Mouse (Mus musculus) MEL (cell line): Measurements from ENCODE around the gene Pttg1. TPM values are rescaled to one million over a fixed set of nuclear protein-coding genes. Genes with fewer than 3 reads are reported as not detected.

Source experiments
- DNase-seq: peaks from one replicate; pipeline ENCODE4 v3.0.0; 2011; ENCODE audit warnings: low read depth, low spot score
- H3K27ac ChIP-seq: 2 replicates; pipeline ENCODE4 v1.5.1; 2012; ENCODE audit warnings: low read depth, mild to moderate bottlenecking, control low read depth, low read length, moderate library complexity; ENCODE audit not compliant: control insufficient read depth
- H3K27me3 ChIP-seq, 2 experiments: fragments of 150-350 bp in 1 of 2; sonication (generic) in 1 of 2; 2 replicates each; pipeline ENCODE4 v1.6.1; 2012; ENCODE audit warnings: low read length in 2 of 2, mild to moderate bottlenecking in 2 of 2, improper control_type of control experiment in 1 of 2, moderate library complexity in 1 of 2; ENCODE audit not compliant: insufficient read depth in 2 of 2, control insufficient read depth in 1 of 2
- H3K36me3 ChIP-seq, 2 experiments: 2 replicates each; pipeline ENCODE4 v1.6.1; 2012 to 2014; ENCODE audit warnings: low read length in 2 of 2, improper control_type of control experiment in 1 of 2, inconsistent platforms in 1 of 2, mild to moderate bottlenecking in 1 of 2; ENCODE audit not compliant: insufficient read depth in 2 of 2, control insufficient read depth in 1 of 2
- H3K4me1 ChIP-seq, 2 experiments: fragments of 150-350 bp in 1 of 2; sonication (generic) in 1 of 2; 2 replicates each; pipeline ENCODE4 v1.6.1; 2012; ENCODE audit warnings: low read length in 2 of 2, improper control_type of control experiment in 1 of 2, mild to moderate bottlenecking in 1 of 2; ENCODE audit not compliant: insufficient read depth in 2 of 2, control insufficient read depth in 1 of 2
- H3K4me3 ChIP-seq, 2 experiments: fragments of 150-350 bp in 1 of 2; sonication (generic) in 1 of 2; 2 replicates each; pipeline ENCODE4 v1.5.1; 2012; ENCODE audit warnings: low read depth in 2 of 2, low read length in 2 of 2, mild to moderate bottlenecking in 2 of 2, moderate library complexity in 2 of 2, control low read depth in 1 of 2, improper control_type of control experiment in 1 of 2; ENCODE audit not compliant: control insufficient read depth in 1 of 2, insufficient read depth in 1 of 2
- H3K79me2 ChIP-seq: 2 replicates; pipeline ENCODE4 v1.6.1; 2012; ENCODE audit warnings: mild to moderate bottlenecking, low read length, moderate library complexity; ENCODE audit not compliant: control insufficient read depth, poor library complexity, insufficient read depth
- H3K9ac ChIP-seq: 2 replicates; pipeline ENCODE4 v1.6.1; 2012; ENCODE audit warnings: low read depth, mild to moderate bottlenecking, control low read depth, low read length, moderate library complexity; ENCODE audit not compliant: control insufficient read depth, poor library complexity, severe bottlenecking
- H3K9me3 ChIP-seq: fragments of 150-350 bp; sonication (generic); replicated peaks from 2 replicates; pipeline ENCODE4 v1.6.1; 2012; ENCODE audit warnings: mild to moderate bottlenecking, low read length, improper control_type of control experiment, moderate library complexity; ENCODE audit not compliant: insufficient read depth
- E2F4 ChIP-seq: IDR thresholded peaks from 2 replicates; pipeline ENCODE4 v1.6.1; 2011; ENCODE audit warnings: low read depth, low read length, improper control_type of control experiment, borderline replicate concordance
- ELF1 ChIP-seq: IDR thresholded peaks from 2 replicates; pipeline ENCODE4 v1.6.1; 2014; ENCODE audit warnings: low read depth, mild to moderate bottlenecking, inconsistent platforms, low read length, improper control_type of control experiment, moderate library complexity
- EP300 ChIP-seq, 2 experiments: IDR thresholded peaks; 2 replicates each; pipeline ENCODE4 v1.6.1; 2011; ENCODE audit warnings: improper control_type of control experiment in 2 of 2, low read length in 2 of 2, low read depth in 1 of 2, mild to moderate bottlenecking in 1 of 2
- HCFC1 ChIP-seq: IDR thresholded peaks from 2 replicates; pipeline ENCODE4 v1.6.1; 2012; ENCODE audit warnings: low read depth, mild to moderate bottlenecking, inconsistent platforms, low read length, improper control_type of control experiment, moderate library complexity
- JUND ChIP-seq: IDR thresholded peaks from 2 replicates; pipeline ENCODE4 v1.6.1; 2011; ENCODE audit warnings: low read depth, mild to moderate bottlenecking, improper control_type of control experiment, low read length
- KAT2A ChIP-seq: conservative IDR thresholded peaks from 2 replicates; pipeline ENCODE4 v1.6.1; 2012; ENCODE audit warnings: low read depth, low read length, improper control_type of control experiment, inconsistent platforms
- MEF2A ChIP-seq: IDR thresholded peaks from 2 replicates; pipeline ENCODE4 v1.6.1; 2014; ENCODE audit warnings: low read depth, mild to moderate bottlenecking, inconsistent platforms, low read length, improper control_type of control experiment; ENCODE audit not compliant: poor library complexity, insufficient replicate concordance, severe bottlenecking; ENCODE audit errors: extremely low read depth
- MXI1 ChIP-seq: IDR thresholded peaks from 2 replicates; pipeline ENCODE4 v1.6.1; 2011; ENCODE audit warnings: mild to moderate bottlenecking, low read depth, low read length, improper control_type of control experiment
- NELFE ChIP-seq: IDR thresholded peaks from 2 replicates; pipeline ENCODE4 v1.6.1; 2011; ENCODE audit warnings: low read depth, low read length, improper control_type of control experiment
- NRF1 ChIP-seq: IDR thresholded peaks from 2 replicates; pipeline ENCODE4 v1.6.1; 2014; ENCODE audit warnings: low read depth, mild to moderate bottlenecking, inconsistent platforms, low read length, improper control_type of control experiment, moderate library complexity; ENCODE audit not compliant: poor library complexity, insufficient read depth, severe bottlenecking
- RAD21 ChIP-seq: IDR thresholded peaks from 2 replicates; pipeline ENCODE4 v1.6.1; 2011; ENCODE audit warnings: mild to moderate bottlenecking, low read depth, low read length, improper control_type of control experiment
- RCOR1 ChIP-seq: IDR thresholded peaks from 2 replicates; pipeline ENCODE4 v1.6.1; 2012; ENCODE audit warnings: low read depth, mild to moderate bottlenecking, inconsistent platforms, low read length, improper control_type of control experiment
- TBP ChIP-seq: IDR thresholded peaks from 2 replicates; pipeline ENCODE4 v1.8.0; 2011; ENCODE audit warnings: low read depth, low read length, improper control_type of control experiment
- TCF12 ChIP-seq: IDR thresholded peaks from 2 replicates; pipeline ENCODE4 v1.6.1; 2014; ENCODE audit warnings: low read depth, mild to moderate bottlenecking, inconsistent platforms, low read length, improper control_type of control experiment, moderate library complexity
- USF1 ChIP-seq: IDR thresholded peaks from 2 replicates; pipeline ENCODE4 v1.6.1; 2014; ENCODE audit warnings: low read depth, mild to moderate bottlenecking, inconsistent platforms, low read length, improper control_type of control experiment, moderate library complexity
- USF2 ChIP-seq, 2 experiments: IDR thresholded peaks; 2 replicates each; pipeline ENCODE4 v1.6.1; 2011 to 2012; ENCODE audit warnings: improper control_type of control experiment in 2 of 2, low read length in 2 of 2, borderline replicate concordance in 1 of 2, inconsistent platforms in 1 of 2, low read depth in 1 of 2, mild to moderate bottlenecking in 1 of 2; ENCODE audit not compliant: insufficient read depth in 1 of 2
- polyA plus RNA-seq, 2 experiments: library from polyadenylated mRNA; stranded (reverse) in 1 of 2; unstranded in 1 of 2; fragments of >175 nt in 1 of 2; fragments of >200 nt in 1 of 2; gene quantifications; 2 replicates each; pipeline versions ENCODE4 v1.2.1 to v1.2.4; 2012; ENCODE audit warnings: low replicate concordance in 2 of 2, low read depth in 1 of 2; ENCODE audit not compliant: insufficient read length in 2 of 2, insufficient read depth in 1 of 2, missing spikeins in 1 of 2
- total RNA-seq: library from RNA; depleted of rRNA; stranded (reverse); fragments of 300-350 nt; gene quantifications from 2 replicates; pipeline ENCODE4 v1.2.3, GENCODE M21; 2012

Pttg1 gene
- total and polyA plus RNA-seq, 3 experiments = 73.6 to 140 TPM; not detected in 1

DNA sequence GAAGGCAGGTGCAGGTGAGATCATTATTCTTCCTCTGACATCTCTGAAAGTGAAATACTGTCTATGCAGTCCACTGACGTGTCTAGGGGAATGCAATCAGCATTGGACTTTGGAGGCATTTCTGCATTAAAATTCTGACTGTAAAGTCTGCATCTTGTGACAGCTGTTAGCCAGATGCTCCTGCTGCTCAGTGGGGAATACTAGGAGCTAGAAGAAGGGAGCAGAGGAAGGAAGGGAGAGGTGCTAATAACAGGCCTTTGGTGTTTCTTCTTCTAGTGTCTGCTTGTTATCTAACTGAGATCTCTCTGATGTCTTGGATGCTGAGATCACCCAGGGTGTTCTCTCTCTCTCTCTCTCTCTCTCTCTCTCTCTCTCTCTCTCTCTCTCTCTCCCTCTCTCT is 47.1 kb upstream of the Pttg1 start:
- no peak for TF ChIP-seq RCOR1
- TF ChIP-seq USF1 = no peak
- no peak for TF ChIP-seq MXI1
- no peak for TF ChIP-seq EP300 (IDR thresholded peaks at IDR 0.05; ENCODE audit: low read depth in 1 of 2, low read length in 2 of 2)
- no peak for TF ChIP-seq TBP
- TF ChIP-seq KAT2A = no peak
- TF ChIP-seq RAD21 = no peak
- no peak for TF ChIP-seq MEF2A
- TF ChIP-seq NRF1 = no peak
- TF ChIP-seq ELF1 = no peak
- no peak for TF ChIP-seq JUND
- no peak for TF ChIP-seq HCFC1
- TF ChIP-seq E2F4 = no peak
- TF ChIP-seq, all 39 proteins: peak for 0
- no peak for DNase-seq

DNA sequence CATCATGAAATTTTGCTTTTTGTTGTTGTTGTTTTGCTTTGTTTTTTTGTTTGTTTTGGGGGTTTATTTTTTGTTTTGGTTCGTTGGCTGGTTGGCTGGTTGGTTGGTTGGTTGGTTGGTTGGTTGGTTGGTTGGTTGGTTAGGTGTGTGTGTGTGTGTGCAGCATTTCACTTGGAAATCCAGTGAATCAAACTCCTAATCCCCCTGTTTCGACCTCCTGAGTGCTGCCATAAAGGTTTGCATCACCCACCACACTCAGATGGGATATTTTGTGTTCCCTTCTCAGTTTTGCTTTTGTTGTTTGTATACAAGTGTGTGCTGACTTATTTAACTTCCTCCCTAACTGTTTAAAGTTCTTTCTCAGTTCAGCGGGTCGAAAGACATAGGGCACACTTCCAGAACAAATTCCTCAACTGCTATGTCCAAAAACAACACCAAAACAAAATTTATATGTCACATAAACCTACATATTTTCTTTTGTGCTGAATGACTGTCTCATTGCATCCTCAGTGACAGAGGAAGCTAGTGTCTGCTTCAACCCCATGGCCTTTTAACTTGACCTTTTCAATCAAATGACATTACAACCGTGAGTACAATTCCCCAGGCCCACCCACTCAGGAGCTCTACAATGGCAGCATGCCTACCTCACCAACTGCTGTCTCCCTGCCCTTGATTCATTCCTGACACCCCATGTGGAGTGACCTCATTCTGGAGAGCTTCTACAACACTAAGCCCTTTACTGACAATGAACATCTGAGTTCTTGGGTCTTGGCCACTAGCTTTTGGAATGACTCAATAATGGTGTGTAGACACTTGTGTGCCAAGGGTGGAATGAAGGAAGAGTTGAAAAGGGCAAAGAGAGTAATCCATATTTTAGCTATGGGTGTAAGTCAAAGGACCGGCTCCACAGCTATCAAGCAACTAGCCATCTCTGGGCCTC is 45.1 kb upstream of the Pttg1 start:
- TF ChIP-seq USF2 (IDR thresholded peaks at IDR 0.05; ENCODE audit: borderline replicate concordance in 1 of 2, insufficient read depth in 1 of 2, low read depth in 1 of 2, low read length in 2 of 2) (no peak), NELFE (no peak), MEF2A (no peak), TCF12 (no peak), HCFC1 (no peak), ELF1 (no peak), E2F4 (no peak), NRF1 (no peak)
- Histone ChIP-seq H3K9ac (no peak overlapping the region), H3K27me3 (peaks cover 5 to 10% of the 10 kb centered on the region in 2 experiments; a peak in 3 of 4 replicates), H3K27ac (no peak overlapping the region), H3K4me1 (peaks cover 0 to 14% of the 10 kb centered on the region in 2 experiments; a peak in 2 of 4 replicates), H3K9me3 (no peaks in the 10 kb centered on the region), H3K4me3 (no peak overlapping the region), H3K36me3 (peaks cover 0 to 3% of the 10 kb centered on the region in 2 experiments; a peak in 1 of 4 replicates), H3K79me2 (no peaks in the 10 kb centered on the region)
- DNase-seq = no peak

More for the DNA sequence above, 47.1 kb upstream of the Pttg1 start:
- H3K36me3 ChIP-seq = peaks cover 0 to 3% of the 10 kb centered on the region in 2 experiments; a peak in 1 of 4 replicates
- no peaks in the 10 kb centered on the region for H3K79me2 ChIP-seq
- no peak overlapping the region for H3K27ac ChIP-seq
- peaks cover 2 to 3% of the 10 kb centered on the region in 2 experiments; a peak in 1 of 4 replicates for H3K27me3 ChIP-seq
- H3K9ac ChIP-seq = no peak overlapping the region
- no peak overlapping the region for H3K4me3 ChIP-seq
- peaks cover 0 to 14% of the 10 kb centered on the region in 2 experiments; a peak in 2 of 4 replicates for H3K4me1 ChIP-seq
- no peaks in the 10 kb centered on the region for H3K9me3 ChIP-seq
